ENCODE assay signal across 16 mouse cellular contexts in genomic region chr4:82519935-82520334, GRCm38 (mm10).
DNase-seq lines count a peak whose midpoint lies in the region; ATAC-seq and TF ChIP-seq lines count a peak whose summit lies in the region.
"Had no signal": no experiment of that assay in that cellular context is flagged by ENCODE, and none has a peak within 500 bp of the region (broad histone marks: within the 10 kb centered on the region; RNA-seq: fewer than 3 reads in every experiment).

No protein-coding gene starts in this region.

- H3K9ac ChIP-seq in forebrain, embryonic 16.5 days (replicated peaks; ENCODE audit: low read depth, low read length) = no peak overlapping the region
- no peak overlapping the region for H3K9ac ChIP-seq in forebrain, embryonic 14.5 days (ENCODE audit: low read length)
- no peak overlapping the region for H3K9ac ChIP-seq in limb, embryonic 11.5 days (ENCODE audit: low read length)
- H3K9ac ChIP-seq in hindbrain, postnatal 0 days (replicated peaks; ENCODE audit: low read length) = no peak overlapping the region
- H3K9ac ChIP-seq: intestine, embryonic 15.5 days; lung, embryonic 14.5 days; stomach, embryonic 15.5 days had no signal

- no peak overlapping the region for H3K27ac ChIP-seq in forebrain, embryonic 16.5 days (ENCODE audit: low read length)
- no peak overlapping the region for H3K27ac ChIP-seq in forebrain, embryonic 14.5 days (ENCODE audit: low read depth, low read length)
- no peak overlapping the region for H3K27ac ChIP-seq in limb, embryonic 11.5 days (replicated peaks; ENCODE audit: low read depth, low read length)
- H3K27ac ChIP-seq in limb, embryonic 10.5 days = no peak overlapping the region
- H3K27ac ChIP-seq in hindbrain, postnatal 0 days = no peak overlapping the region
- H3K27ac ChIP-seq: intestine, embryonic 15.5 days; macrophage; stomach, embryonic 15.5 days had no signal

- 84% methylated on average over 4 of the region's 4 CpGs for WGBS in forebrain, embryonic 16.5 days
- WGBS in forebrain, embryonic 14.5 days = 91% methylated on average over 4 of the region's 4 CpGs
- WGBS in limb, embryonic 11.5 days = 88% methylated on average over 4 of the region's 4 CpGs
- 94% methylated on average over 4 of the region's 4 CpGs for whole genome bisulfite sequencing in limb, embryonic 10.5 days
- WGBS in hindbrain, postnatal 0 days = 80% methylated on average over 4 of the region's 4 CpGs

- no peaks in the 10 kb centered on the region for H3K36me3 ChIP-seq in forebrain, embryonic 16.5 days (ENCODE audit: control insufficient read depth, insufficient read depth)
- peaks cover 6% of the 10 kb centered on the region; the same call in 1 of the 2 replicates for H3K36me3 ChIP-seq in forebrain, embryonic 14.5 days (ENCODE audit: control insufficient read depth, insufficient read depth, low read length)
- H3K36me3 ChIP-seq in limb, embryonic 11.5 days (ENCODE audit: control insufficient read depth, insufficient read depth, low read length) = no peaks in the 10 kb centered on the region
- H3K36me3 ChIP-seq in limb, embryonic 10.5 days = no peaks in the 10 kb centered on the region
- H3K36me3 ChIP-seq in hindbrain, postnatal 0 days (ENCODE audit: insufficient read depth, low read length) = no peaks in the 10 kb centered on the region
- H3K36me3 ChIP-seq: intestine, embryonic 15.5 days; stomach, embryonic 15.5 days had no signal

- no peak for TF ChIP-seq CTCF in hindbrain, postnatal 0 days (IDR thresholded peaks at IDR 0.05; ENCODE audit: low read depth)

- no peak for DNase-seq in forebrain, embryonic 14.5 days (ENCODE audit: low spot score)
- DNase-seq in limb, embryonic 11.5 days (ENCODE audit: low spot score) = peak; percentile 19
- no peak for DNase-seq in limb, embryonic 10.5 days (ENCODE audit: low spot score)
- DNase-seq in cerebellum, adult 9-10 months = peak; percentile 38
- peak; percentile 10 for DNase-seq in hindbrain, postnatal 0 days (ENCODE audit: low spot score)
- no peak for DNase-seq in adrenal gland, postnatal 36 days
- DNase-seq: heart, postnatal 14 days; layer of hippocampus, adult 9-11 months; lung, embryonic 14.5 days; right cerebral cortex, adult 18-20 months; spleen, adult 18-20 months had no signal

- H3K9me3 ChIP-seq in forebrain, embryonic 16.5 days (ENCODE audit: control insufficient read depth, low read length) = no peaks in the 10 kb centered on the region
- H3K9me3 ChIP-seq in forebrain, embryonic 14.5 days (replicated peaks; ENCODE audit: control insufficient read depth, low read length) = no peaks in the 10 kb centered on the region
- no peaks in the 10 kb centered on the region for H3K9me3 ChIP-seq in limb, embryonic 11.5 days (ENCODE audit: control insufficient read depth, low read length)
- H3K9me3 ChIP-seq in limb, embryonic 10.5 days (replicated peaks) = no peaks in the 10 kb centered on the region
- H3K9me3 ChIP-seq in hindbrain, postnatal 0 days (ENCODE audit: low read length) = no peaks in the 10 kb centered on the region
- H3K9me3 ChIP-seq: intestine, embryonic 15.5 days; stomach, embryonic 15.5 days had no signal

- no peaks in the 10 kb centered on the region for H3K4me1 ChIP-seq in forebrain, embryonic 16.5 days (replicated peaks; ENCODE audit: control insufficient read depth, insufficient read depth, low read length)
- H3K4me1 ChIP-seq in forebrain, embryonic 14.5 days (ENCODE audit: control insufficient read depth, insufficient read depth, low read length) = peaks cover 5% of the 10 kb centered on the region; the same call in 1 of the 2 replicates
- no peaks in the 10 kb centered on the region for H3K4me1 ChIP-seq in limb, embryonic 11.5 days (ENCODE audit: control insufficient read depth, insufficient read depth, low read length)
- H3K4me1 ChIP-seq in limb, embryonic 10.5 days = peaks cover 6% of the 10 kb centered on the region; the same call in 1 of the 2 replicates
- no peaks in the 10 kb centered on the region for H3K4me1 ChIP-seq in hindbrain, postnatal 0 days (ENCODE audit: insufficient read depth, low read length)
- H3K4me1 ChIP-seq: intestine, embryonic 15.5 days; stomach, embryonic 15.5 days had no signal

- no peak overlapping the region for H3K4me2 ChIP-seq in forebrain, embryonic 16.5 days (ENCODE audit: low read length)
- no peak overlapping the region for H3K4me2 ChIP-seq in forebrain, embryonic 14.5 days (ENCODE audit: low read length)
- H3K4me2 ChIP-seq in limb, embryonic 11.5 days (ENCODE audit: low read depth, severe bottlenecking) = no peak overlapping the region
- no peak overlapping the region for H3K4me2 ChIP-seq in hindbrain, postnatal 0 days (ENCODE audit: low read depth, low read length)
- H3K4me2 ChIP-seq: intestine, embryonic 15.5 days; liver, embryonic 11.5 days; lung, embryonic 14.5 days; stomach, embryonic 15.5 days had no signal

- H3K4me3 ChIP-seq in forebrain, embryonic 16.5 days (replicated peaks; ENCODE audit: low read length) = no peak overlapping the region
- no peak overlapping the region for H3K4me3 ChIP-seq in forebrain, embryonic 14.5 days (ENCODE audit: low read depth, low read length)
- no peak overlapping the region for H3K4me3 ChIP-seq in limb, embryonic 11.5 days (ENCODE audit: low read depth, low read length)
- no peak overlapping the region for H3K4me3 ChIP-seq in limb, embryonic 10.5 days
- H3K4me3 ChIP-seq in hindbrain, postnatal 0 days (ENCODE audit: low read length) = no peak overlapping the region
- H3K4me3 ChIP-seq: intestine, embryonic 15.5 days; stomach, embryonic 15.5 days had no signal

- ATAC-seq in forebrain, embryonic 16.5 days = peak; percentile 63; the same call in 1 of the 2 replicates
- no peak for ATAC-seq in forebrain, embryonic 14.5 days
- no peak for ATAC-seq in limb, embryonic 11.5 days (ENCODE audit: insufficient number of reproducible peaks, low FRiP score, low TSS enrichment, low read depth)
- ATAC-seq in hindbrain, postnatal 0 days = no peak
- ATAC-seq: intestine, embryonic 15.5 days had no signal

- no peaks in the 10 kb centered on the region for H3K27me3 ChIP-seq in forebrain, embryonic 16.5 days (replicated peaks; ENCODE audit: control insufficient read depth, insufficient read depth, low read length)
- no peaks in the 10 kb centered on the region for H3K27me3 ChIP-seq in forebrain, embryonic 14.5 days (replicated peaks; ENCODE audit: control insufficient read depth, insufficient read depth, low read length)
- no peaks in the 10 kb centered on the region for H3K27me3 ChIP-seq in limb, embryonic 11.5 days (ENCODE audit: control insufficient read depth, insufficient read depth, low read length)
- H3K27me3 ChIP-seq in limb, embryonic 10.5 days (ENCODE audit: low read depth, poor library complexity, severe bottlenecking) = no peaks in the 10 kb centered on the region
- no peaks in the 10 kb centered on the region for H3K27me3 ChIP-seq in hindbrain, postnatal 0 days (ENCODE audit: insufficient read depth, low read length)
- H3K27me3 ChIP-seq: intestine, embryonic 15.5 days; stomach, embryonic 15.5 days had no signal

Comparison
In these comparisons a context has a peak if more than half of its experiments do, and no peak if none do; other contexts are left out.
1. DNase-seq: peak in limb, embryonic 11.5 days (single experiment), cerebellum, adult 9-10 months (single experiment) and hindbrain, postnatal 0 days (single experiment); none in forebrain, embryonic 14.5 days (single experiment), limb, embryonic 10.5 days (single experiment) and adrenal gland, postnatal 36 days (0 of 2).